ENCODE assay signal across 18 mouse cellular contexts in the genomic region with DNA sequence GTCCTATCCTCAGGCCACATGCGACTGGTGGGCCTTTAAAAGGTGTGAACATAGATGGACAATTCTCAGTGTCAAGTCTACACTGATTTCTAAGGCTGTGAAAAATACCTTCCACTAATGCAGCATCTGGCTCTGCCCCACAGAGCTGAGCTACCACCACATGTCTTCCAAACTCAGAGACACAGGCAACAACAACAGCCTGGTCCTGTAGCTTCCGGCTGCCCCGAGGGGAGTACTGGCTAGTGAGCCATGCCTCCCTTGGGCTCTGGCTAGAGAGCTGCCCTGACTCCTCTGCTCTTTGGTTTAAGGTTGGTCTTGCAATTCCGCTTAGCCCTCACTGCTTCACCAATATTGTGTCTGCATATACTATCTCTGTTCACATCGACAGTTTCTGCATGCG. TPM values are rescaled to one million over a fixed set of nuclear protein-coding genes. Genes with fewer than 3 reads are reported as not detected.
"Had no signal": no experiment of that assay in that cellular context is flagged by ENCODE, and none has a peak within 500 bp of the region (broad histone marks: within the 10 kb centered on the region; RNA-seq: fewer than 3 reads in every experiment).

No protein-coding gene starts in this region.

- H3K9me3 ChIP-seq: intestine, embryonic 15.5 days; kidney, embryonic 15.5 days; lung, embryonic 15.5 days; midbrain, embryonic 12.5 days had no signal

- H3K27ac ChIP-seq: intestine, embryonic 15.5 days; kidney, embryonic 15.5 days; left cerebral cortex, adult 2 months; lung, embryonic 15.5 days; midbrain, embryonic 12.5 days had no signal

- H3K4me1 ChIP-seq: intestine, embryonic 15.5 days; kidney, embryonic 15.5 days; midbrain, embryonic 12.5 days had no signal

- H3K4me2 ChIP-seq: intestine, embryonic 15.5 days; kidney, embryonic 15.5 days; lung, embryonic 15.5 days; midbrain, embryonic 12.5 days had no signal

- ATAC-seq: midbrain, embryonic 16.5 days had no signal

- H3K9ac ChIP-seq: intestine, embryonic 15.5 days; kidney, embryonic 15.5 days; lung, embryonic 15.5 days; midbrain, embryonic 12.5 days had no signal

- H3K4me3 ChIP-seq: intestine, embryonic 15.5 days; kidney, embryonic 15.5 days; left cerebral cortex, adult 2 months; lung, embryonic 15.5 days; midbrain, embryonic 12.5 days had no signal

- DNase-seq: kidney, adult 11 months; kidney, adult 8-10 months; kidney, postnatal 10 days; kidney, postnatal 36 days; layer of hippocampus, postnatal 36 days; lung, adult 18-20 months; lung, postnatal 10 days; lung, postnatal 36 days; thymus, adult 18-20 months; thymus, postnatal 36 days had no signal

- H3K27me3 ChIP-seq: intestine, embryonic 15.5 days; kidney, embryonic 15.5 days; lung, embryonic 15.5 days; midbrain, embryonic 12.5 days had no signal

RNA-seq across cellular contexts. Expression of a gene that starts 53.2 kb away (rescaled TPM):
- polyA plus RNA-seq: neural tube, embryonic 11.5 days; neural tube, embryonic 14.5 days had no signal
